ENCODE assay signal across 8 mouse cellular contexts in genomic region chr5:113650035-113650865, GRCm38 (mm10). TPM values are rescaled to one million over a fixed set of nuclear protein-coding genes. Genes with fewer than 3 reads are reported as not detected.
DNase-seq lines count a peak whose midpoint lies in the region; ATAC-seq and TF ChIP-seq lines count a peak whose summit lies in the region.

Gene Cmklr1 (minus strand): TSS chr5:113650426.

- ATAC-seq in hindbrain, embryonic 16.5 days, result no peak
- peak; percentile 74 for ATAC-seq in lung, embryonic 14.5 days (ENCODE audit: insufficient read depth)
- ATAC-seq in neural tube, embryonic 15.5 days (ENCODE audit: low FRiP score), result no peak

- no peak within 1 kb of the TSS; the same call in 1 of the 2 replicates for H3K27ac ChIP-seq in hindbrain, embryonic 16.5 days (ENCODE audit: low read depth, low read length)
- peak within 1 kb of the TSS; percentile 26; the same call in 1 of the 2 replicates for H3K27ac ChIP-seq in lung, embryonic 14.5 days (ENCODE audit: low read depth)
- H3K27ac ChIP-seq in neural tube, embryonic 15.5 days (replicated peaks), result no peak within 1 kb of the TSS

- no peaks in the 10 kb centered on the region for H3K36me3 ChIP-seq in hindbrain, embryonic 16.5 days (ENCODE audit: control insufficient read depth, insufficient read depth, low read length)
- no peaks in the 10 kb centered on the region for H3K36me3 ChIP-seq in lung, embryonic 14.5 days (ENCODE audit: insufficient read depth)
- no peaks in the 10 kb centered on the region for H3K36me3 ChIP-seq in neural tube, embryonic 15.5 days

- 0 out of 2 replicates have a peak, but pooled peaks cover 3% of the 10 kb centered on the region for H3K4me1 ChIP-seq in hindbrain, embryonic 16.5 days (ENCODE audit: control insufficient read depth, insufficient read depth, low read depth, low read length)
- 0 out of 2 replicates have a peak, but pooled peaks cover 4% of the 10 kb centered on the region for H3K4me1 ChIP-seq in lung, embryonic 14.5 days (ENCODE audit: insufficient read depth)
- H3K4me1 ChIP-seq in neural tube, embryonic 15.5 days, result peaks cover 14% of the 10 kb centered on the region

- peak; percentile 29; the same call in 1 of the 2 replicates for TF ChIP-seq CTCF in lung, embryonic 14.5 days (IDR thresholded peaks at IDR 0.05; ENCODE audit: low read depth)

- intact Hi-C loops in gastrocnemius, postnatal 36 days (cut with DNase I), result no loop called here

- 10% methylated on average over 30 of the region's 30 CpGs for WGBS in hindbrain, embryonic 16.5 days
- WGBS in lung, embryonic 14.5 days, result 4% methylated on average over 30 of the region's 30 CpGs
- 10% methylated on average over 30 of the region's 30 CpGs for WGBS in neural tube, embryonic 15.5 days

- H3K27me3 ChIP-seq in hindbrain, embryonic 16.5 days (replicated peaks; ENCODE audit: control insufficient read depth, insufficient read depth, low read length), result 0 out of 2 replicates have a peak, but pooled peaks cover 2% of the 10 kb centered on the region
- no peaks in the 10 kb centered on the region for H3K27me3 ChIP-seq in lung, embryonic 14.5 days (ENCODE audit: insufficient read depth, low read length)
- peaks cover 14% of the 10 kb centered on the region for H3K27me3 ChIP-seq in neural tube, embryonic 15.5 days (replicated peaks)

- peak within 1 kb of the TSS; percentile 38 for H3K4me2 ChIP-seq in hindbrain, embryonic 16.5 days (ENCODE audit: low read length)
- H3K4me2 ChIP-seq in lung, embryonic 14.5 days, result peak within 1 kb of the TSS; percentile 60
- H3K4me2 ChIP-seq in neural tube, embryonic 15.5 days, result peak within 1 kb of the TSS; percentile 41

- no peak within 1 kb of the TSS for H3K9ac ChIP-seq in hindbrain, embryonic 16.5 days (ENCODE audit: low read depth, low read length)
- H3K9ac ChIP-seq in lung, embryonic 14.5 days, result peak within 1 kb of the TSS; percentile 53
- H3K9ac ChIP-seq in neural tube, embryonic 15.5 days (replicated peaks), result no peak within 1 kb of the TSS; the same call in 1 of the 2 replicates

- no peaks in the 10 kb centered on the region for H3K9me3 ChIP-seq in hindbrain, embryonic 16.5 days (ENCODE audit: control insufficient read depth, low read length)
- H3K9me3 ChIP-seq in lung, embryonic 14.5 days (ENCODE audit: low read depth, low read length), result no peaks in the 10 kb centered on the region
- no peaks in the 10 kb centered on the region for H3K9me3 ChIP-seq in neural tube, embryonic 15.5 days (replicated peaks)

- DNase-seq in MN1 (ENCODE audit: low spot score), result peak; percentile 44
- DNase-seq in adrenal gland, postnatal 4 days (ENCODE audit: low spot score in 2 of 2), result no peak
- peak; percentile 61 to 72 for DNase-seq in gastrocnemius, postnatal 36 days
- peak; percentile 71 for DNase-seq in lung, embryonic 14.5 days
- DNase-seq in spleen, postnatal 4 days (ENCODE audit: low spot score in 2 of 2), result no peak
- DNase-seq in cerebellum, postnatal 14 days, result no peak

- H3K4me3 ChIP-seq in hindbrain, embryonic 16.5 days (ENCODE audit: low read length), result peak within 1 kb of the TSS; percentile 15
- H3K4me3 ChIP-seq in lung, embryonic 14.5 days (ENCODE audit: low read depth, low read length), result peak within 1 kb of the TSS; percentile 36
- peak within 1 kb of the TSS; percentile 19 for H3K4me3 ChIP-seq in neural tube, embryonic 15.5 days (replicated peaks)

RNA-seq across cellular contexts. Expression of gene Cmklr1, which starts in this region (rescaled TPM):
- total RNA-seq in adrenal gland, postnatal 4 days (2021), result 10 to 100 TPM; 14.8 to 15.4 TPM
- total RNA-seq in gastrocnemius, postnatal 36 days (2021), result 10 to 100 TPM; 11.8 to 14.0 TPM
- 1.2 and 1.6 TPM in 2 replicates for polyA plus RNA-seq in hindbrain, embryonic 16.5 days (2015; fragmentation: Nextera tagmentation; extraction: Ambion mirVana)
- polyA plus RNA-seq in lung, embryonic 14.5 days (2014; fragmentation: Nextera tagmentation; extraction: Ambion mirVana), result 8.3 and 11.1 TPM in 2 replicates
- polyA plus RNA-seq in neural tube, embryonic 15.5 days (2015; fragmentation: Nextera tagmentation; extraction: Ambion mirVana), result 2.9 and 3.2 TPM in 2 replicates

Comparison
In these comparisons a context has a peak if more than half of its experiments do, and no peak if none do; other contexts are left out.
1. DNase-seq: peak in MN1 (single experiment), gastrocnemius, postnatal 36 days (2 of 2) and lung, embryonic 14.5 days (single experiment); none in adrenal gland, postnatal 4 days (0 of 2), spleen, postnatal 4 days (0 of 2) and cerebellum, postnatal 14 days (0 of 2).
2. Peak in every context shown above with its lines, with median percentiles within 50 percentile points of each other: H3K4me2 ChIP-seq and H3K4me3 ChIP-seq.